Mouse (Mus musculus) embryo, embryonic 11.5 days (tissue): ENCODE data around the gene Ndrg4.

ENCODE experiments used
- DNase-seq: peaks from one replicate; pipeline ENCODE4 v3.0.0-alpha.2; 2012; ENCODE audit warnings: low read depth, low spot score

Gene Ndrg4

GRCm38 (mm10) chr8:95716546-95717335 is 40.0 kb downstream of the Ndrg4 start:
- no peak for DNase-seq

GRCm38 (mm10) chr8:95727625-95728024 is 50.8 kb downstream of the Ndrg4 start:
- no peak for DNase-seq

GRCm38 (mm10) chr8:95738596-95738995 is 61.8 kb downstream of the Ndrg4 start:
- DNase-seq: no peak

- DNase-seq: no peak
Measured at GRCm38 (mm10) chr8:95741732-95742131, 65.0 kb downstream of the Ndrg4 start.

GRCm38 (mm10) chr8:95748028-95748427 is 71.2 kb downstream of the Ndrg4 start:
- DNase-seq: no peak

- no peak for DNase-seq
Measured at GRCm38 (mm10) chr8:95751924-95752323, 75.1 kb downstream of the Ndrg4 start.

GRCm38 (mm10) chr8:95760323-95760722 is 83.5 kb downstream of the Ndrg4 start:
- no peak for DNase-seq

GRCm38 (mm10) chr8:95764133-95764532 is 87.4 kb downstream of the Ndrg4 start:
- no peak for DNase-seq
